Mouse (Mus musculus): ENCODE results near the gene Pan2.
"Not testable (repeated sequence)": the region's sequence is repeated elsewhere in the genome, so short reads cannot be mapped to it uniquely, and the experiment has no call there.

Gene Pan2

GRCm38 (mm10) chr10:128283604-128284579 is 19.2 kb upstream of the Pan2 start:
- in situ Hi-C loops (cut with MboI), result no loop called here

DNA sequence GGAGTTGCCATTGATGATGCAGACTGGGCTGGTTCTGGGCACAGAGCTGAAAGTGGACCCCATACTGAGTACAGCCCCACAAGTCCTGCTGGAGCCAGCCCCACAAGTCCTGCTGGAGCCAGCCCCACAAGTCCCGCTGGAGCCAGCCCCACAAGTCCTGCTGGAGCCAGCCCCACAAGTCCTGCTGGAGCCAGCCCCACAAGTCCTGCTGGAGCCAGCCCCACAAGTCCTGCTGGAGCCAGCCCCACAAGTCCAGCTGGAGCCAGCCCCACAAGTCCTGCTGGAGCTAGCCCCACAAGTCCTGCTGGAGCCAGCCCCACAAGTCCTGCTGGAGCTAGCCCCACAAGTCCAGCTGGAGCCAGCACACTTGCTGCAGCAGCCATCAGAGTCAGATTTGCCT is 12.5 kb upstream of the Pan2 start:
- in situ Hi-C loops (cut with MboI), result not testable (repeated sequence)

- in situ Hi-C loops (cut with MboI), result no loop called here
Measured at GRCm38 (mm10) chr10:128296370-128297090, 6.6 kb upstream of the Pan2 start.

- in situ Hi-C loops (cut with MboI), result no loop called here
Measured at GRCm38 (mm10) chr10:128297221-128297620, 5.9 kb upstream of the Pan2 start.

- in situ Hi-C loops (cut with MboI), result no loop called here
Measured at GRCm38 (mm10) chr10:128297622-128298021, 5.5 kb upstream of the Pan2 start.

DNA sequence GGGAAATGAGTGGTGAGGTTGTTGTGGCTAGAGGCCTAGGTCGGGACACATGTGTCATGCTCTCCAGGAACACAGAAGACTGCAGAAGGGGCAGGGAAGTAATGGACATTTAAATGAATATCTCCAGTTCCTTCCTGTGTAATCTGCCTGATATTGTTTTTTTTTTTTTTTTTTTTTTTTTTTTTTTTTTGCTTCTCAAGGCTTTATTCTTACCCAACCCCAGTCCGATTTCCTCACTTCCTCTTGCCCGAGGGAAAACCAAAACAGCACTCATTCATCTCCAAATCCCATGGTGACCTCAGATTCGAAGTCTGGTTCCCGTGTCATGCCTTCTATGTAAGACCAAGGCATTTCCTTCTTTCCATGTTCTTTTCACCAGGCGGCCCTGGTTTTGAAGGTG is 4.9 kb upstream of the Pan2 start:
- in situ Hi-C loops (cut with MboI), result no loop called here

DNA sequence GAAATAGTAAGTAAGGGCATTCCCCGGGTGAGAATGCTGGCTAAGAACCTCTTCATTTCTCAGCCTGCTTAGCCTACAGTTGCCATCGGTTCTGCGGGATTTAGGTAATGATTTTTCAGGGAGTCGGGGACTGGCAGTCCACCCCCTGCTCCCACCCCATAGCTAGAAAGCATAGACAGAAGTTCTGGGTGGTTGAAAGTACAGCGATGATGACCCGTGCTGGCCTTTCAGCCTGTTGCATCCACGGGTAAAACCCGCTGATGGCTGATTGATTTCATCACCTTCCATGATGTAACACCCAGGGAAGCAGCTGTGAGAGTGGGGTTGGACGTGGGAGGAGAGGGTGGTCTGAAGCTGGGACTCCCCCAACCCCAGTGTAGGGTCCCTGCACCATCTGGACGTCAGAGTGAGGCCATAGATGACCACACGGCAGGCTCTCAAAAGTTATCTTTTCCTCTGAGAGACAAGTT is 4.4 kb upstream of the Pan2 start, which contains the start of gene Il23a:
Il23a (minus strand) TSS at position 51 of the 470 bp plus-strand sequence.
- in situ Hi-C loops (cut with MboI), result no loop called here

GRCm38 (mm10) chr10:128302357-128302756 is 778 bp upstream of the Pan2 start:
- in situ Hi-C loops (cut with MboI), result no loop called here

GRCm38 (mm10) chr10:128302785-128303125 is 380 bp upstream of the Pan2 start:
- in situ Hi-C loops (cut with MboI), result no loop called here

DNA sequence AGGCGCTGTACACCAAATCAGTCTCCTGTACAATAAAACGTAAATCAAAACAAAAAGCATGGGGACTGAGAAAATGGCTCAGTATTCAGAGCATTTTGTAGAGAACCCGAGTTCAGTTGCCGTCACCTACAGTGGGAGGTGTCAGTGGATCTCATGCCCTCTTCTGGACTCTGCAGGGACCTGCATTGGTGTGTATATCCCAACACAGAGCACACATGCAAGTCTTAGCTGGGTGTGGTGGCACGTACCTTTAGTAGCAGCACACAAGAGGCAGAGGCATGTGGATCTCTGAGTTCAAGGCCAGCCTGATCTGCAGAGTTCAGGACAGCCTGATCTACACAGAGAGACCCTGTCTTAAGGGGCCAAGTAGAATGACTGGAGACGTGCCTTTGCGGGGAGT is 6.5 kb downstream of the Pan2 start:
- in situ Hi-C loops (cut with MboI), result no loop called here

GRCm38 (mm10) chr10:128310177-128310576 is 7.0 kb downstream of the Pan2 start:
- in situ Hi-C loops (cut with MboI), result no loop called here

DNA sequence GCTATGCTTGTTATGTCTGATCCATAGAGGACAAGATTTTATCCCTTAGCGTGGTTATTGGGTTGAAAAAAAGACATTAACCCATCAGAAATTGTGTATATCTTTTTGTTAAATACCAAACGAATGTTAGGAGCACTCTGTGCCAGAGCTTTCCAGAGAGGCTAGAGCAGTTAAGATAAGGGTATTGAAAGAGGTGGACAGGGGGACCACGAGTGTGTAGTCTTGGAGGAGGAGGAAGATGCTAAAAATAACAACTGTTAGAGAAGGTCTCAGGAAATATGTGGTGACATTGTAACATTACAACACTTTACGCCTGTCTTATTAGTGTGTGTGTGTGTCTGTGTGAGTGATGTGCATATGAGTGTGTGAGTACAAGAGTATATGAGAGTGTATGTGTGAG is 7.8 kb downstream of the Pan2 start:
- in situ Hi-C loops (cut with MboI), result no loop called here

GRCm38 (mm10) chr10:128315578-128315977 is 12.4 kb downstream of the Pan2 start:
- in situ Hi-C loops (cut with MboI), result no loop called here

- in situ Hi-C loops (cut with MboI), result no loop called here
Measured at GRCm38 (mm10) chr10:128321641-128322040, 18.5 kb downstream of the Pan2 start.

DNA sequence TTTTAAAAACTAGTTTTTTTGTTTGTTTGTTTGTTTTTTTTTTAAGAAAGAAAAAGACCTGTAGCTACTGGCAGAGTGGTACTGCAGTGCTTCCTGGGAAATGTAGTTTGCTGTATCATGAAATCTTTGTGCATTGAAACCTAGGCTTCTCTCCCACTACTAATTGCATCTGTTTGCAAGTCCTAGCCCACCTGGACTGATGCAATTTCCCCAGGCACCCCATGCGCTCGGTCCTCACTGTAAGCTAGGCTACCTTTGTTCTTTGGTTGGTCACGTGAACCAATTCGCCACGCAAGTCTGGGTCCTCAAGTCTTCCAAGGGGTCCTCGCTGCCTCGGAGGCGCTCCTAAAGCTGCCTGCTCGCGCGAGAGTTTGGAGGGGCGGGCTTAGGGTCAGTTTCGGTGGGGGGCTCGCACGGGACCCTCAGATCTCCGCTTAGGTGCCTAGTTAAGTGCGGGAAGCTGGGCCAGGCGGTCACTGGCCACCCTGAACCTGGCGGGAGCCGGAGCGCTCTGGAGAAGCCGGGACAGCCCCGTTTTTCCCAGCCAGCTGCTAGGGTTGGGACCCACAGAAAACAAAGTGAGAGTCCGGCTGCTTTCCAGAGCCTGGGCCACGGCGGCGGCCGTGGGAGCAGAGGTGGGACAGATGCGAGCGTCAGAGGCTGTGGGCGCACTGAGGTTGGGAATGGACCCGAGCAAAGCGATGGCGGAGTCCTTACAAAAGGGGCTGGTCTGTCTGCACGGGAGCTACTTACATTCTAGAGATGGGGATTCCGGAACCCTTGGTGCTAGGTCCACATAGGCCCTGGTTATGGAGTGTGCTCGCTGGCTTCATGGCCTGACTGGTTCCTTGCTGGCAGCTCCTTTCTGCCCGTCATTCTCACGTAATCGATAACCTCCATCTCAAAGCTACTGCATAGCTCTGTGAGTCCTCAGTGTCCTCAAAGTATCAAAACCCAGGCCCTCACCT is 19.3 kb downstream of the Pan2 start, which contains the start of gene Cnpy2:
Cnpy2 (plus strand) TSS at position 319 of the 968 bp plus-strand sequence.
- in situ Hi-C loops (cut with MboI), result no loop called here

DNA sequence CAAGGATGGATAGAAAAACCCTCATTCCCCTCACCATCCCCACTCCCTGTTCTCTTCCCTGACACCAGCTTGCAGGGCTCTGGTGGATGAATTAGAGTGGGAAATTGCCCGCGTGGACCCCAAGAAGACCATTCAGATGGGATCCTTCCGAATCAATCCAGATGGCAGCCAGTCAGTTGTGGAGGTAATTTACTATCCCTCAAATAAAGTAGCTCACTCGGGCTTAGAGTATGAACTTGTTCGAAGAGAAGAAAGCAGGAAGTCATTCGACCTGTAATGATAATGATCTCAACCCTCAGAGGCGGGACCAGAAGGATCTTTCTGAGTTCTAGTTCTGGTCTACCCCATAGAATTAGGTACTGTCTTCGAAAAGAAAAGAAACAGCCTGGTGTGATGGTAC is 20.4 kb downstream of the Pan2 start:
- in situ Hi-C loops (cut with MboI), result no loop called here

GRCm38 (mm10) chr10:128326825-128327224 is 23.7 kb downstream of the Pan2 start:
- in situ Hi-C loops (cut with MboI), result no loop called here

DNA sequence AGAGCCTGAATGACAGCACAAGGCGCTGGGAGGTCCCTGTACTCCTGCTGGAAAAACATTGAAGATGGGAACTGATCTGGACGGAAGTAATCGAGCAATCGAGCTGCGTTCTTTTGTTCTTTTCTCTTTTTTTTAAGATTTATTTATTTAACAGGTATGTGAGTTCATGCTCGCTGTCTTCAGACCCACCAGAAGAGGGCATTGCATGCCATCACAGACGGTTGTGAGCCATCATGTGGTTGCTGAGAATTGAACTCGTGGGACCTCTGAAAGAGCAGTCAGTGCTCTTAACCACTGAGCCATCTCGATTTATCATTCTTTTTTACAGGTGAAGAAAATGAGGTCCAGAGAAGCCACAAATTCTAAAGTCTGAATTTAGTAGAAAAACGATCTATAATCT is 24.5 kb downstream of the Pan2 start:
- in situ Hi-C loops (cut with MboI), result no loop called here

DNA sequence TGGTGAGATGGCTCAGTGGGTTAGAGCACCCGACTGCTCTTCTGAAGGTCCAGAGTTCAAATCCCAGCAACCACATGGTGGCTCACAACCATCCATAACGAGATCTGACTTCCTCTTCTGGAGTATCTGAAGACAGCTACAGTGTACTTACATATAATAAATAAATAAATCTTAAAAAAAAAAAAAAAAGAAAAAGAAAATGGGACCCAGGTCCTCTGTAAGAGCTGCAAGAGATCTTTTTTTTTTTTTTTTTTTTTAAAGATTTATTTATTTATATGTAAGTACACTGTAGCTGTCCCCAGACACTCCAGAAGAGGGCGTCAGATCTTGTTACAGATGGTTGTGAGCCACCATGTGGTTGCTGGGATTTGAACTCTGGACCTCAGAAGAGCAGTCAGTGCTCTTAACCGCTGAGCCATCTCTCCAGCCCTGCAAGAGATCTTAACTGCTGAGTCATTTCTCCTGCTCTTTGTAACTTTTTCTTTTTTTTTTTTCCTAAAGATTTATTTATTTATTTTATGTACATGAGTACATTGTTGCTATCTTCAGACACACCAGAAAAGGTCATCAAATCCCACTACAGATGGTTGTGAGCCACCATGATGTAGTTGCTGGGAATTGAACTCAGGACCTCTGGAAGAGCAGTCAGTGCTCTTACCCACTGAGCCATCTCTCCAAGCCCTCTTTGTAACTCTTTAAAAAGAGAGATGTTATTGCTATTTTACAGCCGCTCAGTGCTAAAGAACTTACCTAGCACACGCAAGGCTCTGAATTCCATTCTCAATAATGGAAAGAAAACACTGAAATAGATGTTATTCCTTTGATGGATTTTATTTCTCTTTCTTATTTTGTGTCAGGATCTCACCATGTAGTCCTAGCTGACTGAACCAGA is 29.5 kb downstream of the Pan2 start:
- in situ Hi-C loops (cut with MboI), result loop anchor here (10.0 kb wide), 1 partner anchor 122 kb away; the partner anchor contains the start of gene Smarcc2

DNA sequence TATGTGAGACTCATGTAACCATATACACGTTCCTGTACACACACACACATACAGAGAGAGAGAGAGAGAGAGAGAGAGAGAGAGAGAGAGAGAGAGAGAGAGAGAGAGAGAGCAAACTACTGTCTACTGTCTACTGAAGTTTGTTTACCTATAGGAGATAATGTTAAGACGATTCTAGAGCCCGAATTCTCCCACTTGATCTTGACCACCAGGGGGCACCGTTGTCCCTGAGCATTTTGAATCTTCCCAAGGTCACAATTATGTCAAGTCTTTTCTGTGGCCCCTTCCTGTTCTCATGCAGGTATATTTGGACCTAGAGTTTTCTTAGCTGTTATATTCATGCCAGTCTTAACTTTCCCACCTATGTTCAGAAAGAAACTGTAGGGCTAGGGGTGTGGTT is 32.4 kb downstream of the Pan2 start:
- in situ Hi-C loops (cut with MboI), result loop anchor here (10.0 kb wide), 1 partner anchor 119 kb away; the partner anchor contains the start of gene Smarcc2
